Mouse (Mus musculus) CH12.LX (cell line): ENCODE data around the gene Map7. TPM values are rescaled to one million over a fixed set of nuclear protein-coding genes. Genes with fewer than 3 reads are reported as not detected.

Experiments used
- DNase-seq: peaks from one replicate; pipeline ENCODE4 v3.0.0-alpha.2; 2013; ENCODE audit errors: extremely low read depth
- H3K27ac ChIP-seq: 2 replicates; pipeline ENCODE4 v1.5.1; 2012; ENCODE audit warnings: low read depth, mild to moderate bottlenecking, control low read depth, moderate library complexity; ENCODE audit not compliant: insufficient read depth
- H3K27me3 ChIP-seq: replicated peaks from 2 replicates; pipeline ENCODE3; 2012; ENCODE audit warnings: inconsistent platforms
- H3K36me3 ChIP-seq, 2 experiments: replicated peaks in 1 of 2; 2 replicates each; pipeline versions ENCODE3 to v1.6.1; 2012; ENCODE audit warnings: inconsistent platforms in 1 of 2, low read length in 1 of 2, mild to moderate bottlenecking in 1 of 2, mixed read lengths in 1 of 2, moderate library complexity in 1 of 2; ENCODE audit not compliant: control insufficient read depth in 1 of 2, insufficient read depth in 1 of 2
- H3K4me1 ChIP-seq, 2 experiments: 2 replicates each; pipeline ENCODE4 v1.6.1; 2012; ENCODE audit warnings: inconsistent platforms in 1 of 2, moderate library complexity in 1 of 2; ENCODE audit not compliant: insufficient read depth in 2 of 2, control insufficient read depth in 1 of 2
- H3K4me2 ChIP-seq: 2 replicates; pipeline ENCODE4 v1.6.1; 2012; ENCODE audit warnings: low read depth, mild to moderate bottlenecking, control low read depth; ENCODE audit not compliant: poor library complexity, insufficient read depth, severe bottlenecking
- H3K4me3 ChIP-seq, 3 experiments: fragments of 150-350 bp in 1 of 3; sonication (generic) in 1 of 3; replicated peaks in 1 of 3; 2 replicates each; pipeline versions ENCODE3 to v1.5.1; 2011 to 2012; ENCODE audit warnings: low read depth in 2 of 3, low read length in 2 of 3, mild to moderate bottlenecking in 2 of 3, moderate library complexity in 2 of 3, control low read depth in 1 of 3, improper control_type of control experiment in 1 of 3, inconsistent platforms in 1 of 3, mixed read lengths in 1 of 3; ENCODE audit not compliant: poor library complexity in 1 of 3
- H3K79me2 ChIP-seq: replicated peaks from 2 replicates; pipeline ENCODE4 v1.6.1; 2012; ENCODE audit warnings: mild to moderate bottlenecking, moderate library complexity; ENCODE audit not compliant: control insufficient read depth, poor library complexity, insufficient read depth, severe bottlenecking; ENCODE audit errors: extremely low read depth
- H3K9ac ChIP-seq: 2 replicates; pipeline ENCODE4 v1.6.1; 2012; ENCODE audit warnings: low read depth, mild to moderate bottlenecking, control low read depth, moderate library complexity; ENCODE audit not compliant: insufficient read depth
- H3K9me3 ChIP-seq: replicated peaks from 2 replicates; pipeline ENCODE3; 2012; ENCODE audit warnings: low read length, inconsistent platforms, mixed read lengths
- CHD1 ChIP-seq: IDR thresholded peaks from 2 replicates; pipeline ENCODE4 v1.6.1; 2012; ENCODE audit warnings: low read depth, low read length, improper control_type of control experiment, inconsistent platforms
- CTCF ChIP-seq, 2 experiments: IDR thresholded peaks in 1 of 2; conservative IDR thresholded peaks in 1 of 2; 2 replicates each; pipeline ENCODE4 v1.5.1; 2011 to 2012; ENCODE audit warnings: low read depth in 2 of 2, low read length in 2 of 2, improper control_type of control experiment in 1 of 2, inconsistent platforms in 1 of 2, mild to moderate bottlenecking in 1 of 2, moderate library complexity in 1 of 2
- E2F4 ChIP-seq: IDR thresholded peaks from 2 replicates; pipeline ENCODE4 v1.6.1; 2011; ENCODE audit warnings: low read depth, low read length, improper control_type of control experiment; ENCODE audit not compliant: insufficient replicate concordance
- ELF1 ChIP-seq: IDR thresholded peaks from 2 replicates; pipeline ENCODE4 v1.6.1; 2014; ENCODE audit warnings: low read depth, mild to moderate bottlenecking, inconsistent platforms, low read length, improper control_type of control experiment
- ETS1 ChIP-seq: conservative IDR thresholded peaks from 2 replicates; pipeline ENCODE4 v1.6.1; 2012; ENCODE audit warnings: low read depth, mild to moderate bottlenecking, inconsistent platforms, low read length, improper control_type of control experiment, moderate library complexity
- HCFC1 ChIP-seq: IDR thresholded peaks from 2 replicates; pipeline ENCODE4 v1.6.1; 2012; ENCODE audit warnings: low read depth, mild to moderate bottlenecking, inconsistent platforms, low read length, improper control_type of control experiment
- MAFK ChIP-seq: IDR thresholded peaks from 2 replicates; pipeline ENCODE4 v1.6.1; 2011; ENCODE audit warnings: low read length, improper control_type of control experiment; ENCODE audit not compliant: insufficient replicate concordance
- MAX ChIP-seq: IDR thresholded peaks from 2 replicates; pipeline ENCODE4 v1.6.1; 2011; ENCODE audit warnings: low read length, improper control_type of control experiment
- MEF2A ChIP-seq: IDR thresholded peaks from 2 replicates; pipeline ENCODE4 v1.6.1; 2014; ENCODE audit warnings: low read depth, mild to moderate bottlenecking, inconsistent platforms, low read length, improper control_type of control experiment, borderline replicate concordance
- MXI1 ChIP-seq: IDR thresholded peaks from 2 replicates; pipeline ENCODE4 v1.6.1; 2011; ENCODE audit warnings: mild to moderate bottlenecking, low read depth, low read length, improper control_type of control experiment
- MYC ChIP-seq: IDR thresholded peaks from 2 replicates; pipeline ENCODE4 v1.6.1; 2011; ENCODE audit warnings: low read depth, mild to moderate bottlenecking, improper control_type of control experiment, low read length
- NRF1 ChIP-seq: IDR thresholded peaks from 2 replicates; pipeline ENCODE4 v1.6.1; 2014; ENCODE audit warnings: low read depth, mild to moderate bottlenecking, inconsistent platforms, low read length, improper control_type of control experiment, moderate library complexity
- PAX5 ChIP-seq: IDR thresholded peaks from 2 replicates; pipeline ENCODE4 v1.6.1; 2012; ENCODE audit warnings: low read length, inconsistent platforms, mixed read lengths
- POLR2A ChIP-seq: IDR thresholded peaks from 2 replicates; pipeline ENCODE4 v1.6.1; 2011; ENCODE audit warnings: low read depth, mild to moderate bottlenecking, improper control_type of control experiment, low read length
- POLR2AphosphoS2 ChIP-seq: IDR thresholded peaks from 2 replicates; pipeline ENCODE4 v1.6.1; 2011; ENCODE audit warnings: low read depth, low read length, improper control_type of control experiment
- RAD21 ChIP-seq: IDR thresholded peaks from 2 replicates; pipeline ENCODE4 v1.6.1; 2011; ENCODE audit warnings: low read depth, mild to moderate bottlenecking, low read length, improper control_type of control experiment, moderate library complexity
- SIN3A ChIP-seq: IDR thresholded peaks from 2 replicates; pipeline ENCODE4 v1.6.1; 2012; ENCODE audit warnings: low read length, improper control_type of control experiment, inconsistent platforms
- UBTF ChIP-seq: IDR thresholded peaks from 2 replicates; pipeline ENCODE4 v1.6.1; 2012; ENCODE audit warnings: low read depth, mild to moderate bottlenecking, inconsistent platforms, low read length, improper control_type of control experiment, moderate library complexity
- USF1 ChIP-seq: IDR thresholded peaks from 2 replicates; pipeline ENCODE4 v1.6.1; 2014; ENCODE audit warnings: low read depth, mild to moderate bottlenecking, inconsistent platforms, low read length, improper control_type of control experiment
- ZKSCAN1 ChIP-seq: IDR thresholded peaks from 2 replicates; pipeline ENCODE4 v1.6.1; 2012; ENCODE audit warnings: low read depth, inconsistent platforms, low read length, improper control_type of control experiment, borderline replicate concordance
- ZNF384 ChIP-seq: IDR thresholded peaks from 2 replicates; pipeline ENCODE4 v1.6.1; 2012; ENCODE audit warnings: low read depth, low read length, improper control_type of control experiment, inconsistent platforms
- dilution Hi-C: fragments of 300-500 bp; cut with MboI; formaldehyde crosslinking; loops from 2 replicates; pipeline ENCODE4 v1.14.3; 2020; ENCODE audit warnings: low sequenced_read_pairs; ENCODE audit not compliant: extremely low pct_unique_long_range_greater_than_20kb, extremely low pct_ligation_motif_present
- in situ Hi-C: fragments of 300-500 bp; cut with MboI; formaldehyde crosslinking; loops from 3 replicates; pipeline ENCODE4 v1.14.3; 2019; ENCODE audit warnings: low sequenced_read_pairs, low pct_ligation_motif_present, low pct_unique_long_range_greater_than_20kb, mixed read lengths
- polyA plus RNA-seq: library from polyadenylated mRNA; unstranded; fragments of >175 nt; gene quantifications from 2 replicates; pipeline ENCODE4 v1.2.1, GENCODE M21; 2012; ENCODE audit warnings: low read depth; ENCODE audit not compliant: insufficient read length
- total RNA-seq, 2 experiments: library from RNA; depleted of rRNA; stranded (reverse); fragments of 300-350 nt in 1 of 2; fragments of >200 nt in 1 of 2; gene quantifications; 2 replicates each; pipeline ENCODE4 v1.2.3; 2012 to 2014

The Map7 gene
- total and polyA plus RNA-seq, 3 experiments, result 7.4 to 31.1 (median 21.6) TPM

- H3K79me2 ChIP-seq, result no peaks in the 10 kb centered on the region
- in situ Hi-C loops, result no loop called here
Observed at GRCm38 (mm10) chr10:20285289-20285975, 137.2 kb downstream of the Map7 start.

GRCm38 (mm10) chr10:20285994-20286836 lies 137.9 kb downstream of the Map7 start:
- no peaks in the 10 kb centered on the region for H3K27me3 ChIP-seq
- no peak overlapping the region for H3K4me2 ChIP-seq
- in situ Hi-C loops, result no loop called here
- H3K36me3 ChIP-seq, result peaks cover 0 to 16% of the 10 kb centered on the region in 2 experiments
- no peaks in the 10 kb centered on the region for H3K79me2 ChIP-seq
- TF ChIP-seq ZNF384 (no peak), UBTF (no peak), CHD1 (no peak), MEF2A (no peak), ELF1 (no peak), CTCF (conservative IDR thresholded peaks at IDR 0.05 in 1 of 2, IDR thresholded peaks at IDR 0.05 in 1 of 2; ENCODE audit: low read depth in 2 of 2, low read length in 2 of 2) (no peak)
- DNase-seq, result no peak
- H3K4me3 ChIP-seq, result no peak overlapping the region
- H3K9ac ChIP-seq, result no peak overlapping the region
- no peaks in the 10 kb centered on the region for H3K9me3 ChIP-seq
- H3K4me1 ChIP-seq, result peaks cover 3 to 14% of the 10 kb centered on the region in 2 experiments; a peak in 3 of 4 replicates
- dilution Hi-C loops, result no loop called here
- H3K27ac ChIP-seq, result no peak overlapping the region

More at GRCm38 (mm10) chr10:20285289-20285975, 137.2 kb downstream of the Map7 start:
- no peak for DNase-seq
- Histone ChIP-seq H3K27me3 (no peaks in the 10 kb centered on the region), H3K27ac (no peak overlapping the region), H3K4me1 (peaks cover 3 to 13% of the 10 kb centered on the region in 2 experiments; a peak in 3 of 4 replicates), H3K9me3 (no peaks in the 10 kb centered on the region), H3K36me3 (peaks cover 6 to 24% of the 10 kb centered on the region in 2 experiments), H3K9ac (no peak overlapping the region), H3K4me3 (no peak overlapping the region), H3K4me2 (no peak overlapping the region)
- TF ChIP-seq ZKSCAN1 (no peak), E2F4 (no peak), NRF1 (no peak), SIN3A (no peak), ELF1 (no peak), MAFK (no peak), RAD21 (no peak), USF1 (no peak), ETS1 (no peak), MXI1 (no peak), UBTF (no peak), MYC (no peak), PAX5 (no peak), POLR2A (no peak), CHD1 (no peak), HCFC1 (no peak), POLR2AphosphoS2 (no peak), MAX (no peak), ZNF384 (no peak)
- dilution Hi-C loops, result no loop called here
